Mouse (Mus musculus): ENCODE measurements around the gene Alg9.

Gene Alg9

DNA sequence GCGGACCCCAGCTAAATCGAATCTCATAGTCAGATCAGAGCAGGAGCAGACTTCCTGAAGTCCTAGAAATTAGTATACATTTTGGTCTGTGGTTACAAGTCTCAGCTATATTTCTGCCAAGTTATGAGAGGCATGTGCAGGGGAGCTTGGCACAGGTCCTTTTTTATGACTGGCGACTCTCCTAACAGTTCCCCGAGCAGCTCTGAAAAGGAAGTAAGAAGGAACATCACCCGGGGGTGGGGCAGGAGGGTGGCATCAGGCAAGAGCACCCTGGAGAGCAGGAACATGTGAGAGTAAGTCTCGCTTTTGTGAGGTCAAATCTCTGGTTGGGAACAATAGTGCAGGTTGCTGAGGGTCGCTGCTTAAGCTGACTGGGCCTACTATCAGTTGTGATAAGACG, 75.9 kb downstream of the Alg9 start:
- no peak for DNase-seq (ENCODE audit: low read depth, low spot score)

DNA sequence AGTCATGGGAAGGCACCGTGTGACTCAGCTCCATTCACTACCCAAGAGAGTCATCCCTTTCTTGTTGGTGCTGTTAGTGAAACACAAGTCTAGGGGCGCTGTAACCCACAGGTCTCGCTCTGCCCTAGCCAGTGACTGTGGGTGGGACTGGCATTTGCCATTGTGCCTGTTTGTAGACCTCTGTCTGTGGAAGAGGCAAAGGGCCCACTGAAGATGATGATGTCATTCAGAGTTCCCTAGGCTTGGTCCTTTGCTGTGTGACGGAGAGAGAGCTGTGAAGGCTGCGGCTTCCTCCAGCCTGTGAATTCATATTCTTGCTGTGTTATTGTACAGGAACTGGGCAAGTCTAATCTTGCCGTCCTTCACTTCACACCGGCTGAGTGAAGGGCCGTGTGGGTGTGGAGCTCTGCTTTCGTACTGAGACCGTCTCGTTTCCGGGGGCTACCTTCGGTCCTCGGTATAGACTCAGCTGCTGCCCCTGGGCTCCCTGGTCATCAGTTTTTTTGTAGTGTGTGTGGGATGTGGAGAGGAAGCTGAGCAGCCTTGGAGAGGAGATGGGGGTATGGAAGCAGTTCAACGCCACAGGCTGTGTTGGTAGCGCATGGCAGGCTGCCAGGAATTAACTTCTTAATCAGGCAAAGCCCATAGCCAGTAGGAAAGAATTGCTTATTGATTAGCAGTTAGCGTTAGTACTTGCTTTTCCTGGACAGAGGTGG, 78.0 kb downstream of the Alg9 start:
- DNase-seq (ENCODE audit: low read depth, low spot score) = no peak

DNA sequence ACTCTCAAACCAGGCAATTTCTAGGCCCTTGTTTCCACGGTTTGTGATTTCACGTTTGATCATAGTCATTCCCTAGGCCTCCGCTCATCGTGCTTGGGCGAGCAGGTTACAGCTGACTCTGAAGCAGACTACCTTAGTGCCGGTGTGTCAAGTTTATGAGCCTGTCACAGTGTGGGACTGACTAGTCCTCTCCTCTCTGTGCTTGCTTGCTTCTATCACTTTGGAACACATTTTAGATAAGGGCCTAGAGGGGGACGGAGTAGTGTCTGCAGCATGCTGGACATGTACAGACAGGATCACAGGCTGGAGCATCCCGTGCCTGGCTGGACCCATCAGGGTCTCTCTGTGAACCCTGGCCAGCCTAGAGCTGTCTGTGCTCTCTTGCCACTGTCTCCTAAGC, 79.6 kb downstream of the Alg9 start:
- no peak for DNase-seq (ENCODE audit: low read depth, low spot score)

DNA sequence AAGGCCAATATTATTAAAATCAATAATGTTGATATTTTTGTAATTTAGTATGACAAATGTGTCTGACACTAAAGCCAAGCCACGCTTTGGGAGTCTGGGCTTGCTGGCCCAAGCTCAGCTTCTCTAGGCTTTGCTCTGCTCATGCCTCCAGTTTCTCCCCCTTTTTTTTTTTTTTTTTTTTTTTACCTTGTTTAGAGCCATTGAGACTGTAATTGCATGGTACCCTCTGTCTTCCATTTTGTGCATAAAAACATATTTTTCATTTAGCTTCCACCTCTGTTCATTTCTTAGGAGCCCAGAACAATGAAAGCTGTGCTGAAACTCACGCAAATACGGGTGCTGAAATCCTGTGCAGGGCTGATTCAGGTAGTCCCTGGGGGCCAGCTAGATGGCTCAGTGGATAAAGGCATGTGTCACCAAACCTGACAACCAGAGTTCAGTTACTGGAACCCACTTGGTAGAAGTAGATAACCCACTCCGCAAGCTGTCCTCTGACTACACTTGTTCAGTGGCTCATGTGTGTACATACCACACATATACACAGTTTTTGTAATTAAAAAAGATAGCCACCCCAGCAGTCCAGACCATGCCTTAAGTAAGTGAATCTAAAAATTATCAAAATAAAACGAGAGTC, 80.4 kb downstream of the Alg9 start:
- DNase-seq (ENCODE audit: low read depth, low spot score) = no peak

DNA sequence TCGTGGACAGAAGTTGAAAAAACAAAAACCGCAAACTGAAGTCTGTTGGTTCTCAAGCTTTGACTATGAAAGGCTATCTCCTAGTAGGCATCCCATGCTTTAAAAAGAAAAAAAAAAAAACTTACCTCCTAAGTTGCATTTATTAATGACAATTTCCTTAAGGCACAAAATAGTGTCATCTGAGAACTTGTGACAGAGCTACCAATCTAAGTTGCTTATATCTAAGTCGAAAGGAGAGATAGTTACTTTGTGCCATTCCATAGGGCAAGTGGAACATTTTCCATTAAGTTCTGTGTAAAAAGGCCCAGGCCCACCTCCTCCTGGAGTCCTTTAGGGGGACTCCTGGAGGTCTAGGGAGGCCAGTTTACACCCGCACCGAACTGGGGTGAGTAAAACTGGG, 81.0 kb downstream of the Alg9 start:
- no peak for DNase-seq (ENCODE audit: low read depth, low spot score)

DNA sequence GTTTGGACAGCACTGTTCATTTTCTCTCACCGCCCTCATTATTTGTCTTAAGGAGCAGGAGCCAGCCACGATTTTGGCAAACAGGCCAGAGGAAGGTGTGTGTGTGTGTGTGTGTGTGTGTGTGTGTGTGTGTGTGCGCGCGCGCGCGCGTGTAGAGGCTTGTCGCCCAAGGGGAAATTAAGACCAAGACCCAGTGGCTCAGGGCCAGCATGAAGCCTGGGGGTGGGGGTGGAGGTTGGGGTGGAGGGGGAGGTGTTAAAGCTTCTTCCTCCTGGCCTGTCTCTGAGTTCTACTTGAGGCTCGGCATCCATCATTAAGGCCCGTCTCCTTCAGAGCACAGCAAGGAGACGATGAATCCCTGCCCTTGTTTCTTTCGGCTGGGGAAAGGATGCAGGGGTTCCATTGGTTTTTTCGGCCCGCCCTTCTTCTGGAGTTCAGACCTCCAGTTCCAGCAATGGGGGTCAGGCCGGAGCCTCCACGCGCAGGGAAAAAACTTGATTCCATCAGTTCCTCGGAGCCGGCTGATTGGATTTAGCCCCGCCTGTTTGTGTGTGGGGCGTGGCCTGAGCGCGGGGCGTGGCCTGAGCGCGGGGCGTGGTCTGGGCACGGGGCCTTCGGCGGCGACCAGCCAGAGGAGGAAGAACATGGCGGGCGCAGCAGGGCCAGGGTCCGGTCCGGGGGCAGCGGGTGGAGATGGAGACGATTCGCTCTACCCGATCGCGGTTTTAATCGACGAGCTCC, 81.7 kb downstream of the Alg9 start:
- DNase-seq (ENCODE audit: low read depth, low spot score) = peak; percentile 91

DNA sequence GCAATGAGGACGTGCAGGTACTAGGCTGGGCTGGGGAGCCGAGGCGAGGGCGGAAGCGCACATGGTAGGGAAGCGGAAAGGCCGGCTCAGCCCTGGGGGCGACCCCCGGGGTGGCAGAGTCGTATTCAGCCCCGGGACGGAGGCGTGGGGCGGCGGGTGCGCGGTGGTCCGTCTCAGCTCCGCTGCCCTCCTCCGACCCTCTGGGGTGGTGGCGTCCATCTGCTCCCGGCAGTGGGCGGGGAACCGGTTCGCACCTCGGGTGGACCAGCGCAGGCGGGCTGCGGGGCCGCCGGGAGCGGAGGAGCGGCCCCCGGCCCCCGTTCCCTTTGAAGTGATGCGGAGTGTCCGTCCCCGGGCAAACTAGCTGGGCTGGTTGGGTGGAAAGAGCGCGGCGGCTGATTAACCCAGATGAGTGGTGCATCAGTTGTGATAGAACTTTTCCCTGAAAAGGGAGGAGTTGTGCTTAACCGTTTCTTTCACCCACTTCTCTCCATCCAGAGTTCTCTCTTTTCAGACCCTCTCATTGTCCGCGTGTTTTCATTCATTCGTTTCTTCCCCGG, 82.3 kb downstream of the Alg9 start:
- DNase-seq (ENCODE audit: low read depth, low spot score) = peak; percentile 45

DNA sequence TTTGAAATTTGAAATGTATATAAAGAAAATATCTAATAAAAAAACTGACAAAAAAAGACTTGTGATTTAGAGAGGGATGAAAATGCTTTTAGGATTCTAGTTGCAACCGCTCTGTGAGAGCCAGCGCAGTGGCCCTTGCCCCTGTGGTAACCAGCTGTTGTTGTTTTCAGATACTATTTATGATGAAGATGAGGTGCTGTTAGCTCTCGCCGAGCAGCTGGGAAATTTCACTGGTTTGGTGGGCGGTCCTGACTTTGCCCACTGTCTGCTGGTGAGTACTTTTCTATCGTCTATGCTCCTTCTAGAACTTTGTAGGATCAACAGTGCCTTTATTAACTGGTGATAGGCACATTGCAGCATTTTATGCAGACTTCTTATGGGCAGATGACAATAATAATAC, 83.9 kb downstream of the Alg9 start:
- DNase-seq (ENCODE audit: low read depth, low spot score) = no peak

DNA sequence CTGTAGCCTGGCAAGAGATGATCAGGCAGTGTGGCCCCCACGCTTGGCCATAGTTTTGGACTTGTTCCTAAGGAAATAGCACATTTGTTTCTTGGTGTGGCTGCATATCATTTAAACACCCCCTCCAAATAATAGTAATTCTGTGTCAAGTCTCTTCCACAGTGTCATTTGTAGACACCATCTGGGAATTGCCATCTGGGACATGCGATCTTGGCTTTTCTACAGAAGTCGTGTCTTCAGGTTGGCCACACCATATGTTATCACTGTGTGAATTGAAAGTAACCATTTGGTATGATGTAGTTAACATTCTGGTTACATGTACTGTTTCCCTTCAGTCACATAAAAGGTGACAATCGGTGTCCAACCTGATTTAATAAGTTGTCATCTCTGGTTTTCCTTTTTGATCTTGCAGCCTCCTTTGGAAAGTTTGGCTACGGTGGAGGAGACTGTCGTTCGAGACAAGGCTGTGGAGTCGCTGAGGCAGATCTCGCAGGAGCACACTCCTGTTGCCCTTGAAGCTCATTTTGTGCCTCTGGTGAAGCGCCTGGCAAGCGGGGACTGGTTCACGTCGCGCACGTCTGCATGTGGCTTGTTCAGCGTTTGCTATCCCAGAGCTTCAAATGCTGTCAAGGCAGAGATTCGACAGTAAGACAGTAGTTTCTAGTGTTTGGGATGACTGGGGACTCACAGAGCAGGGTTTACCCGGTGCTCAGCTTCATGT, 86.5 kb downstream of the Alg9 start:
- DNase-seq (ENCODE audit: low read depth, low spot score) = no peak

DNA sequence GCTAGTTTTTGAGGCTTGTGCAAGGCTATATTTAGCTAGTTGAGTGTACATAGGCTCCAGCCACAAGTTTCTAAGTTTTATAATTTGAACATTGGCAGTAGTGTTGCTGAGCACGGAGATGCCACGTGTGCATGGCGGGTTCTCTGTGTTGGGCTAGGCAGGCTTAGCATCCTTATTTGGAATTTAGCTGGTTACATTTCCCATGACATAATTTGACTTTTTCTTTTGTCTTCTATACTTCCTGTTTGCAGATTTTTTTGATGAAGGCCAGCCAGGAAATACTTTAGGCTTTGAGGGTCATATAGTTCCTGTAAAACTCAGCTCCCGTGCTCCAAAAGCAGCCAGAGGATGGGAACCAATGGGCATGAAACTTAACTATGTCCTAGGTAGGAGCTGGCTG, 89.0 kb downstream of the Alg9 start:
- DNase-seq (ENCODE audit: low read depth, low spot score) = no peak

DNA sequence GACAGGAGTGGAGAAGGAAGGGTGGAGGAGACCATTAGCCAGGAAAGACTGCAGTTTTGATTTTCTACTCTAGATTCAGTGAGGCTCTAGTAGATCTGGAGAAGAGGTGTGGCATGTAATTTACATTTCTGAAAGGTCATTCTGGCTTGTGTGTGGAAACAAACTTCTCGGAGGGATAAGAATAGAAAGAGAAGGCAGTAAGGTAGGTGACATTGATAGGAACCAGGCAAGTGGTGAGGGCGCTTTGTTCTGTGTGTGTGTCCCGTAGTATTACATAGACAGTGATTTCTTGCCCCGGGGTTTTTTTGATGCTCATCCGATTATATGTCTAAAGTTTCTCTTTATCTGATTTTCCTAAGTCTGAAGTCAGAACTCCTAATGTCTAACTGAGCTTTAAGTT, 90.1 kb downstream of the Alg9 start:
- no peak for DNase-seq (ENCODE audit: low read depth, low spot score)

DNA sequence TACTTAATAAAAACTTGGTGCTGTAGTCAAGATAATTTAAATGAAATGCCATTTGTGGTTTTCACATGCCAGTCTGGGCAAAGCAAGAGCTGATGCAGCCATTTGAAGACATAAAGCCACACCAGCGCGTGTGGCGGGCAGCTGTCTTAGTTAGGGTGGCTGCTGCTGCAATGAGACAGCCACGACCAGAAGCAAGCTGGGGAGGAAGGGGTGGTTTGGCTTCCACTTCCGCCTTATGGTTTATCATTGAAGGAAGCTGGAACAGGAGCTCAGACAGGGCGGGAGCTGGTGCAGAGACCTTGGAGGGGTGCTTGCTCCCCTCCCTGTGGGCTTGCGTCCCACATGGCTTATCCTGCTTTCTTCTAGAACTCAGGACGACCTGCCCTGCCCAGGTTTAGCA, 91.0 kb downstream of the Alg9 start:
- DNase-seq (ENCODE audit: low read depth, low spot score) = no peak

DNA sequence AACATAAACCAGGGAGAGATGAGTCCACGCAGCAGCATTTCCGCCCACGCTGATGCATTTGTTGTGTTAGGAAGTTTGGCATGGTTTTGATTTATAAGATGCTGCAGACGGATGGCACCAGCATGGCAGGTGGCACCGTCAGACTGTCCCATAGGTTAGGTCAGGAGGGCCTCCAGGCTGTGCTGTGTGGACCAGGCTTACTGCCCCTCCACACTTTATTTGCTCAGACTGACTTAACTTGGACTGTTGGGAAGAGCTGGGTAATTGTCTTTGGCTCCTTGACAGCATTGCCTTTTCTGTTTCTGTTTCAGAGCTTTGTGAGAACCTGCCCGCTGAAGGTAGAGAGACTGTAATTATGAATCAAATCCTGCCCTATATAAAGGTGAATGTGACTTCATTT, 92.2 kb downstream of the Alg9 start:
- no peak for DNase-seq (ENCODE audit: low read depth, low spot score)

DNA sequence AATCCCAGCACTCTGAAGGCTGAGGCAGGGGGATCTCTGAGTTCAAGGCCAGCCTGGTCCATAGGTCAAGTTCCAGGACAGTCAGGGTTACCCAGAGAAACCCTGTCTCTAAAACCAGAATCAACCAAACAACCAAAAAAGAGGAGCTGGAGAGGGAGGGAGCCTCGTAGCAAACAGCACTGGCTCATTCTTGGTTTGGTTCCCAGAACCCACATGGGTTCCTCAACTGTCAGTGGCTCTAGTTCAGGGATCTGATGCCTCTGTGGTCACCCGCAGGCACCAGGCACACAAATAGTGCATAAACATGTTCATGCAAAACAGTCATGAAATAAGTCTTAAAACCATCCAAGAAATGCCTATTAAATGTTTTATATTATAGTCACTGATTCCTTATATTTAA, 93.4 kb downstream of the Alg9 start:
- DNase-seq (ENCODE audit: low read depth, low spot score) = no peak

DNA sequence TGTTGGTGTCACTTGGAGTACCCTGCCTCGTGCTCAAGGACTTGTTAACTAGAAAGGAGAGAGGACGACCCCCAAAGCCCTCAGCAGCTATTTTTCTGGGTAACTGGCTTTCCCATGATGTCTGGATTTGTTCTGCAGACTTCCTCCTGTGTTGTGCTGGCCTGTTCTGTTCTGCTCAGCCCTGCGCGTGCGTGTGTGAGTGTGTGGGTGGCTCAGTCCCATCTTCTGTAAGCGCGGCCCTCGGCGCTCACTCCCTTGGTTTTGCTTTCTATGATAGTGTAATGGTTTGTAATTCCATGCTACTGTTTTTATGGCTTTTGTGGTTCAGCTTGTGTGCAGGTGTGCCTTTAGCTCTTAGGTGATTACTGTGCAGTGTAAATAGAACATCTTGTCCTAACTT, 98.4 kb downstream of the Alg9 start:
- DNase-seq (ENCODE audit: low read depth, low spot score) = no peak

DNA sequence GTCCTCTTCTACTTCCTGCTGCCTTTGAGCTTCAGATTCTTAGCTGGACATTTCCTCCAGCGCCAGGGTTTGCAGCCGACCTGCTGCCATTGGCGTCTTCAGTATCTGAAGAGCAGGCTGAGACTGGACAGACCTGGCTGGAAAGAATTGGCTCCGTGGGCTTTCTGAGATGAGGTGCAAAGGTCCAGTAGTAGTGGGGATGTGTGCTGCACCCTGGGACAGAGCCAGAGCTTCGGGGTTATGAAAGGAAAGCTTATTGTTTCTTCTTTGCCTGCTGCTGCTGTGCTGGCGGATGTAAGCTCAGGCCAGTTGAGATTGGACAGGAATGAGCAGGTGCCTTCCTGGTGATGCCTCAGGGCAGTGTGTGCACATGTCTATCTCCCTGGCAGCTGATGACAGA, 99.2 kb downstream of the Alg9 start:
- DNase-seq (ENCODE audit: low read depth, low spot score) = no peak

DNA sequence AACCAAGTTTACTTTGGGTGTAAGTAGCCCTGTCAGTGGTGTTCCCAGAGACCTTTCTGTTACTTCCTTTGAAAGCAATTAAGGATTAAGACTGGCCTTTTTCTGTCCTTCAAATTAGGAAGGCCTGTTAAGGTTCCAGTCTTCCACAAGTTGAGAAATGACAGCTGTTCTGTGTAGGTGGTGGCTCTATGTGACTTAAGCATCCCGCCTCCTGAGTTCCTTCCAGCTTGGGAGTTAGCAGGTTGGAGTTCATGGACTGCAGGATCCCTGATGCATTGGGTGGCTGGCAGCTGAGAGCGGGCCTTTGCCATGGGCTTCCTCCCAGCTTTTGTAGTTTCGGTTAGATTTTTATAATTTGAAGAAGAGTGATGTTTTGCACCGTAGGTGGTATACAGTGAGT, 100.7 kb downstream of the Alg9 start:
- DNase-seq (ENCODE audit: low read depth, low spot score) = no peak

DNA sequence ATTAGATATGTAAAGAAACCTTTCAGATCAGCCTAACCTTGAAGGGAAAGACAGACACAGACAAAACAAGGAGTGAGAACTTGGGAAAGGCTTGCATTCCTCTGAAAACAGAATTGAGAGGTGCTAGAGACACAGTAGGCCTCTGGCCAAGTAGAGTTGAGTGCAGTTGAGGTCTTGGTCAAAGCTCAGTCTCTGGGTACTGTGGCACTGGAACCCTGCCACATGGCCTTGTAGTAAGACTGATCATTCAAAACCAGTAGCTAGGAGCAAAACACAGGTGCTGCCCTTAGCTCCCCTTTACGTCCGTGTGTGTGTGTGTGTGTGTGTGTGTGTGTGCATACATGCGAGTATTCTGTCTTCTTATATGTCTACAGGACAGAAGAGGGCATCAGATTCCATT, 101.5 kb downstream of the Alg9 start:
- no peak for DNase-seq (ENCODE audit: low read depth, low spot score)

DNA sequence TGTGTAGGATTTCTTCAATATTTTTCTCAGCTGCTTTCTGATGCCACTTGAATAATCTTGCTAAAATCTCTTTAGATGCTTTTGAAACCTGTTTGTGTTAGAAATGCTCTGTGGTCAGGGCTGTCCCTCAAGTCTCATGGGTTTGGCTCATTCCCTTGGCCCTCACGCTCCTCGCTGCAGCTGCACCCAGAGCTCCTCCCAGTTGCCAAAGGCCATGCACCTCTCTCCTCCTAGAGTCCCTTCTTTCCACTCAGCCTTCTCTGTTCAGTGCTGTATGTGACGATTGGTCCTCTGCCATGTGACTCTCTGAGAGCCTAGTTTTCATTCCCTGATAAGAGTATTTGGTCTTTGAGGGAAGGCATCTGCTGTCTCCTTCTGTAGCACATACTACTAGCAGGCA, 102.6 kb downstream of the Alg9 start:
- no peak for DNase-seq (ENCODE audit: low read depth, low spot score)

DNA sequence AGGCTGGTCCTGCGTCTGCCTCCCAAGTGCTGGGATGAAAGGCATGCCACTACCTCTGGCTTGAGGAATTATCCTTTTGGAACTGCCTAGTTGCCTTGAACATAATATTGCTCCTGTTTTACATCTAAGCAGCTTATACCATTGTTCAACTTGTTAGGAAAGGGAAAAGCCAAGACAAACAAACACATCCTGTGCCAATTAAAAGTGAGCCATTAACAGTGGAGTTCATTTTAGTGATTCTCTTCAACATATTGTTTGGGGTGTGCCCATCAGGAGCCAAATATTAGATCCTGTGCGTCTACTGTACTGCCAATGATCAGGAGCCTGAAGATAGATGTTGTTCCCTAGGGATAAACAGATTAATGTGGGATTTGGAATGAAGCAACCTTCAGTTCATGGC, 107.4 kb downstream of the Alg9 start:
- DNase-seq (ENCODE audit: low read depth, low spot score) = no peak

DNA sequence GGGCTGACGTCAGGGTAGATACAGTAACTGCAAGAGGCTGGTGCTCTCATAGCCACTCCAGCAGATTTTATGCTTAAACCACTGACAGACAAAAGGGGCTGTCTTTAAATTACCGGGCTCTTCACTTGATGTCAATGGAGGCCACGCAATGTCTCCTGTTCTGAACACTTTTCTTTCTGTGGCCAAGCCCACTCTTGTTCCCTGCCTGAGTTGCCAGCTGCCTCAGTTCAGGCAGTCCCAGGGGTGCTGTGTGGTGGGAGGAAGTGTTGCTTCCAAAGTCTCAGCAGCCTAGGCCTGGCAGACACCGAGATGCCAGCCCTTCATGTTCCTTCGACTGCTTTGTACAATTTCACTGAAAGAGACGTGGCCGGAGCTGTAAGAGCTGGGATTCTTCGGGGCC, 109.3 kb downstream of the Alg9 start:
- no peak for DNase-seq (ENCODE audit: low read depth, low spot score)

Measured in R1 (cell line).